Mouse (Mus musculus) heart, adult 2 months (tissue): Measurements from ENCODE around the gene Nhsl2.

Source experiments
- CTCF ChIP-seq: fragments of 200-600 bp; IDR thresholded peaks from 2 replicates; pipeline ENCODE4 v1.8.1; 2022; ENCODE audit warnings: antibody characterized with exemption, mild to moderate bottlenecking, moderate library complexity
- POLR2A ChIP-seq: fragments of 200-500 bp; IDR thresholded peaks from 2 replicates; pipeline ENCODE4 v1.6.1; 2011; ENCODE audit warnings: mild to moderate bottlenecking, low read depth, low read length, control low read depth; ENCODE audit not compliant: insufficient read depth

DNA sequence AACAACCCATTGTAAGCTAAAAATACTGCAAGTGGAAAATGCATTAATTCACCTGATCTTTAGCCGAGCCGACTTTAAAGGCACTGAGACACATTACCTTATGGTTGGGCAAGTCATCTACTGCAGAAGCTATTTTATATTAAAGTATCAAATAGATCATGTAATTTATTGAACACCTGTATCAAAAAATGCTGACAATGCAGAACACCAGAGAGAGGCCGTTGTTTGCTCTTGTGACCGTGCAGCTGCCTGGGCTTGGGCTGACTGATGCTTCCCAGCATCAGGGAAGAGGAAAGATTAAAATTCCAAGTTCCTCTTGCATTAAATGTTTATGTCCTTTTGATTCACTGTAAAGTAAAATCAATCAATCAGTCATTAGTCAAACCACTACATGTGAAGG, 28.7 kb downstream of the Nhsl2 start:
- TF ChIP-seq CTCF (no peak), POLR2A (no peak)
